Mouse (Mus musculus) layer of hippocampus, adult 8-10 months (tissue): ENCODE results near the gene Pkd1l1. TPM values are rescaled to one million over a fixed set of nuclear protein-coding genes. Genes with fewer than 3 reads are reported as not detected.

ENCODE experiments used
- DNase-seq, 2 experiments: peaks; one replicate each; pipeline ENCODE4 v3.0.0; 2022; ENCODE audit warnings: low spot score in 2 of 2
- total RNA-seq, 4 experiments: library from RNA; stranded (reverse); gene quantifications; 2 replicates each; pipeline ENCODE4 v1.2.4; 2022

The Pkd1l1 gene
- total RNA-seq, 4 experiments from 2014 or later: 0.06 to 0.51 (median 0.10) TPM

DNA sequence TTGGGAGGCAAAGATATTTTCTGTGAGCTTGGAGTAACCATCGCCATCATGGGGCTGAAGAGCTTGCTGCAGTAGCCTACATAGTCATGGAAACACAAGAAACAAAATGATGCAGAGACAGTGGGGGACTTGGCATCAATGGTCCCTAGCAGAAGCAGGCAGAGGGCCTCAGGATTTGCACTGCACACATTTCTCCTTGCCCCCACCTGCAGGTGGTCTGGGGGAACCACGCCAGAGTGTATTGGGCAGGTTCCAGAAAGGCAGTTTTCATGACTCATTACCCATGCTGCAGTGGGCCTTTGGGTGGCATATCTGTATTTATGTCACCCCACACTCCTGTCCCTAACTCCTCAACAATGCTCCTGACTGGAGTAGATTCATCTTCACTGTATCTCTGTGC is 30.6 kb downstream of the Pkd1l1 start:
- no peak for DNase-seq

DNA sequence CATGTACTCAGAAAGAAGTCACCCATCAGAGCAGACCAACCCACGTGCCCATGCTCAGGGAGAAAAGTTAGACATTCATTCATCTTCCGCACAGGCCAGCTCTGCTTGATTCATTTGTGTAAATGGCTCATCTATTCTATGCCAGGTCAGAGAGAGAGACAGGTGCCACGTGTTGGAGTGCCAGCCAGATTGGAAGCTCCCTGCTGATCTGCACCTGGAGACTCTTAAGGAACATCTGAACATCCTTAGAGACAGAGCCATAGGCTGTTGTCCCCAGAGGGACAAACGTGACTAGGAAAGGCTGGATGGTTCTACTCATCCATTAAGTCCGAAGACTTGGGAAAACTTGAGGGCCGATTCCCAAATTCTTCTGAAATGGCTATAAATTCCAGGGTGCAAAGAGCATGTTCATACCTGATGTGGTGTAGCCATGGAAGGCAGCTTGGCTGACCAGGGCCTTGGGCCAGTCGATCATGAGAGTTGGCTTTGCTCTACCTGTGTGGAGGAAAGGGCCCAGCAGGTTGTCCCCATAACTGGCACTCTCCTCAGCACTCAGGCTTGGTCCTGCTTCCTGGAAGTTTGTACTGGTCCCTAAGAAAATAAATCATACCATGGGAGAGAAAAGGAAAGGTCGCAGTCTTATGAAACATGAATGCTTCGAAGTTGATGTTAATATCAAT is 36.5 kb downstream of the Pkd1l1 start:
- DNase-seq: no peak

DNA sequence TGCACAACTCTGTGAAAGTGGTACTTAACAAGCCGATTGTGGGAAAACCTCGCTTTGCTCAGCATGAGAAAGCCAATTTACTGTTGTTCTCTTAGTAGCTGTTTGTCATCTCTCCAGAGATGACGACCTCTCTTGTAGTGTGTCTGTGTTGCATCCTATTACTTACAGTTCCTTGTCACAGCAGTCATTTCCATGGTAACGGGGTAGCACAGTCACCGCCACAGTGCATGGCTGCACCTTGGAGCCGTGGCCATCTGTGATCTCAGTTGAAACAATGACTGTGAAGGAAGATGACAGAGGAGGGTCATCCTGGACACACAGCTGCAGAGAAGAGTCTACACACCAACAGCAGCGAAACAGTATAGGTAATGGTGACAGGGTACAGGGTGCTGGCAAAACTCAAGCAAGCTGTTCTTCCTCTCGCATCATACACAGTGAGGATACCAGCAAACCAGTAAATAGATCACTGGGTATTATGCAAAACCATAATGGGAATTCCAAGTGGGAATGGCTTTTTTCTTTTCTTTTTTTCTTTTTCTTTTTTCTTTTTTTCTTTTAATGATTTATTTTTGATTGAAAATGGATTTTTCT is 56.9 kb downstream of the Pkd1l1 start:
- DNase-seq: peak in 1 of 2 experiments; percentile 10

DNA sequence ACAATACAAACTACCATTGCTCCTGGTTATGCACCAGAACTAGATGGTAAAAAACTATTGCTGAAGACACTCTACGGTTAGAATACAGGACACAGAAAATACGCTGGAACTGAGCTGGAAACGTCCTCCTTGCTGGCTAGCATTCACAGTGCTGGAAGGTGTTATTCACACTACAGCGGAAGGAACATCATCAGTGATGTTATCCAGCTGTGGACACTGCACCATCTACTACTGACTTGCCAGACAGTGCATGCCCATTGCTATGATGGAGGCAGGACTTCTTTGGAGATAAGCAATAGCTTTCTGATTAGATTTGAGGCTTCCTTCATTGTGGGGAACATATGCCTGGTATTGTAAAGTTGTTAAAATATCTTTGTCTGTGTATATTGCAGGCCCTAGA is 90.3 kb downstream of the Pkd1l1 start:
- no peak for DNase-seq

DNA sequence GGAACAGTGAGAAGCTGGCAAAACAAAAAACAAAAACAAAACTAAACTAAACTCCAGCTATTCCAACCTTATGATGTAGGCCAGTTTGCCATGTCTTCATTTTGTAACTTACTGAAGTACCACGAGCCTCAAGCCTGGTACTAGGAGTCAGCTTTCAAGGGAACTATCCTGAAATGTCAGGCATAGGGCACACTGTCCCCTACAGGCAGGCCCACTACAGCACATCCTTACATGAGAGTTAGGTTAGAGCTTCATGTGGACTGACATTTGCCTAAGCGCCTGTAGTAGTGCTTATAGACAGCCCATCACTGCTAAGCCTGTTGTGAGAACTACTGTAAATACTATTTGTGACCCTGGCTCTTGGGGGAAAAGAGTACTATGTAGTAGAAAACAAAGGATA is 91.5 kb downstream of the Pkd1l1 start:
- DNase-seq: no peak

DNA sequence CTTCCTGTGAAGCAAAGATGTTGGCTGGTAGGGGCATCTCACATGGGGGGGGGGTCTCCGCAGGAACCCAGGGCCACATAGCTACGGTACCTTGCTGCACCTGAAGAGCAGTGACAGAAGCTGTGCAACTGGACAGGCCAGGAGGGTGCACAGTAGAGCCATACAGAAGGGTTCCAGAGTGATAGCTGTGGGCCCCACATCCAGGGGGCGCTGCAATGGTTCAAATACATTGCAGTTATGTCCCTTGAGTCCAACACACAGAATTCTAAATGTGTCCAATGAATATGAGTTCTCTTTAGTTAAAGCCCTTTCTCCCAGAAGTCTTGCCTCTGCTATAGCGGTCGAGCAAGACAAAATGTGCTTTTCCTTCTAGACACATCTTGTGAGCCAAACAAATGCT is 103.0 kb downstream of the Pkd1l1 start:
- DNase-seq: no peak

DNA sequence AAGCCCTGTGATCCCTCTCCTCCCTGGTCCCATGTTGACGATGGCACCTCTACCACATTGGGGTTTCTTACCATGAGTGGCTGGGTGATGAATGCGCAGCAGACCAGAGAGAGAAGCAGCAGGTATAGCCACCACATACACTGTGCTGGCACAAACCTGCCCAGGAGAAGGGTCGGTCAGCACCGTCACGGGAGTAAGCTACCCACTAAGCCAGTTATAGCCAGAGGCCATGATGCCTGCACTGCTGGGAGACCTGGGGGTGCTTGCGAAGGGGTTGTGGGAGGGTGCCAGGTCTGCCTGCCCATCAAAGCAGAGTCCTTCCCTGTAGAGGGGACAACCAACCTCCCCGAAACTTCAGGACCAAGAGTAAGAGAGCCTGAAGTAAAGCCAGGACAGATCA is 107.0 kb downstream of the Pkd1l1 start:
- no peak for DNase-seq

DNA sequence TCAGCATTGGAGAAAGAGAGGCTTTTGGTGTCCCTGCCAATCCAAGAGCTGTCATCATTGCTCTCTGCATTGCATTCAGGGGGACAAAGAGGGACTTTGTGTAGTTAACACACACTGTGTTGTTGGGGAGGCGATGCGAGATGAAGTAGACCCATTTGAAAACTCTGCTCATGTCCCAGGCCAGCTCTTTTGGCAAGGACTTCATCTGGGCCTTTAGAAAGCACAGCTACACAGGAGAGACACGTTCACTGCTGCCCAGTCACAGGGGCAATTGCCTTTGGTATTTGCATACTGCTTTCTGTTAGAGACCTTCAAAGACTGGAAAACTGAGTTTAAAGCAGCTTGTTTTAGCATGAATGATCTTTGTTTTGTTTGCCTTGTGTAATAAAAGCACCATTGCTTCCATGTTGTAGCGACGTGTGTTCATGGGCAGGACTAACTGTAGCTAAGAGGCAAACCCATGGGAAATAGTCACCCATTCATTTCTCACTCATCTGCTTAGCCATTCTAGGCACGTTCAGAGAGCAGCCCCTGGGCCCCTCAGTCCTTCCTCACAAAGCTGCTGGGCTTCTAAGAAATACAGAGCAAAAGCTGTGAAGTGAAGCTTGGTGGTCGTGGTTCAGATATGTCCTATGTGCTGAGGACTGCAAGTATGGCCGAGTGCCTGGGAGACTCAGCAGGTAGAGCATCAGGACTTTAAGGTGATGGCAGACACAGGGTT is 109.0 kb downstream of the Pkd1l1 start:
- peak; percentile 30 to 60 for DNase-seq

DNA sequence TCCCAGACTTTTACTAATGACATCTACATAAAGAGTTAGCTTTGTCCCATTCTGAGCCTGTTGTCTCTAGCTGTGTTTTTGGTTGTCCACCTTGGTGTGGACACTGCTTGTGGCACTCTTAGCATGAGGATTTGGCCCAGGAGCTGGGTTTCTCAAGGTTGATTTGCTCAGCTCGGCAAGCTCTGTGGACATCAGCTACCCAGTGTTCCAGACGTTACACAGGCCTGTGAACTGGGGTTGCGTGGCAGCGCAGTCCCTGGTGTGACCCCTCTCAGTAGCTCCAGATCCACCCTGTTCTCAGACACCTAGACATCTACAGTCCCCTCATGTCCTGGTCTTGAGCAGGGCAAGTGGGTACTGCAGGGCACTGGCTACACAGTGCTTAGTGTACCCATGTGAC is 110.6 kb downstream of the Pkd1l1 start:
- no peak for DNase-seq

DNA sequence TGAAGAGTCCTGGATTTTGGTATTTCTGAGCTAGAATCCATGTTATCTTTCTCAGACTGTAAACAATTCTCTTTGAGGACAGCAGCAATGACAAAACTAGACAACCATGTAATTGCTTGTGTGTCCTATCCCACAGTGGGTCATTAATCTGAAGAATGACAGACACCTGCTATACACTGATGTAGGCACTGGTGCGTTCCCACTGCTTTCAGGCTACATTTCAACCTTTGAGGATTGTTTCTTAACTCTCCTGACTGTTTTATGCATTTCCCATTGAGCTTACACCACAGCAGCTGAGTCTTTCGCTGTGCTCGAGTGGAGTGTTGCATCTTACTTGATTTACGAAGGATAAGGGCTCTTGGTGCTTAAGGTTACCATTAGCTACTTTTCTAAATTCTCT is 111.1 kb downstream of the Pkd1l1 start:
- DNase-seq: no peak

DNA sequence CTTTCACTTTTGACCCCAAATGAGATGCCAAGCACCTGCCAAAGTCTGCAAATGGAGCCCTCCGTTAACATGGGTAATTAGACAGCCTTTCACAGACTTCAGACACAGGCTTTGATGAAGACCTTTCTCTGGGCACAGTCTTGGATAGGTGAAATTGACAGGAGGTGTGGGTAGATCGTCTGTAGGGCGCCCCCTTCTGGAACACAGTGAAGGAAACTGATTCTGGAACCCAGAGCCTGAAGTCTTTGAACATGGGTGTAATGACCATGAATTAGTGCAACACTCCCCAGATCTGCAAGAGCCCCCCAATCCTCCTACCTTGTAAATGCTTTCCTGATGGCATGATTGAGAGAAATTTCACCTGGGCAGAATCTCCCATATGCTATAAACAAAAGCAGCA is 112.2 kb downstream of the Pkd1l1 start:
- DNase-seq: no peak

DNA sequence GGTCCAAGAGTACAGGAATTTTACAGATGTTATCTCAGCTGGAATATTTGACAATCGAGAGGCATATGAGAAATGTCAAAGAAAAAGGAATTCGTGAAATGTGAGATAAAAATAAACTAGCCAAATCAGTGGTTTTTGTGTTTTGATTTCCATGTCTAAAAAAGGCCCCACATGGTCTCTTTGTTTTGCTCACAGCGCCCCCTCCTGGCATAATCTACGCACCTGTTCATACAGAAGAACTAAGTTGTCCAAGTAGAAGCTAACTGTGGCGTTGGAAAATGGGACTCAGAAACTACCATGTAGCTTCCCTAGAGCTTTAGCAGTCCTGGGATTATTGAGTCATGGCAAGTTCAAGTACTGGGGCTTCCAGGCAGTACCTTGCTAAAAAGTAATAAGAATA is 113.2 kb downstream of the Pkd1l1 start:
- DNase-seq: peak in 1 of 2 experiments; percentile 79

DNA sequence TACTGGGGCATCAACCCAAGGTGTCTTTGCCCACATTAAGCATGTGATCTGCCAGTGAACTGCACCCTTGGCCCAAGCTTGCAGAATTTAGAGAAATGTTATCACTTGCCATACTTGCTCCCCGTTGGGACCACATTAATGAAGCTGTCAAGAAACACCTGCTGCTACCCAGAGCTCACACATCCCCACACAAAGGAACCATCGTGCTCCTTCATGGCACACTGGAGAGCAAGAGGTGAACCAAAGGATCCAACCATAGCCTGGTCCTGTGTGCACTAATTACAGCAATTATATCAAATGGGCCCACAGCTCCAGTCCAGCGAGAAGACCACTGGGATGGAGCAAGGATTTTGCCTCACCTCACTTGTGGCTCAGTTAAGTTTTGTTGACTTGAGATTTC is 114.0 kb downstream of the Pkd1l1 start:
- no peak for DNase-seq

DNA sequence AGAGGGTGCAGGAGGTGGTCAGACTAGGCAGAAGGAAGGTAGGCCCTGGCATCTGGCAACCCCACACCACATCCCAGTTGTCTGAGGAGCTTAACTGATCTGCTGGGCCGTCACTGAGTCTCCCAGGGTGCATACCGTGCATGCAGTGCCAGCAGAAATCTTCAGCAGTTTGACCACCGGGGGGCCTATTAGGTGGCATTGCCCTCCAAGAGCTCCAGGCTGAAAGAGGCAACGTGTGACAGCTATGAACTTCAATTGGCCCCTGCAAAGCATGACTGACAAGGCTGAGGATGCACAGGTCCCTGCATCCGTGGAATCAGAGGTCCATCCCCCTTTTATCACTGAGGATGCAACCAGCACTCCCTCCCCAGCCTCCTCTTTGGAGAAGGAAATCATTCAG is 116.9 kb downstream of the Pkd1l1 start:
- DNase-seq: no peak

DNA sequence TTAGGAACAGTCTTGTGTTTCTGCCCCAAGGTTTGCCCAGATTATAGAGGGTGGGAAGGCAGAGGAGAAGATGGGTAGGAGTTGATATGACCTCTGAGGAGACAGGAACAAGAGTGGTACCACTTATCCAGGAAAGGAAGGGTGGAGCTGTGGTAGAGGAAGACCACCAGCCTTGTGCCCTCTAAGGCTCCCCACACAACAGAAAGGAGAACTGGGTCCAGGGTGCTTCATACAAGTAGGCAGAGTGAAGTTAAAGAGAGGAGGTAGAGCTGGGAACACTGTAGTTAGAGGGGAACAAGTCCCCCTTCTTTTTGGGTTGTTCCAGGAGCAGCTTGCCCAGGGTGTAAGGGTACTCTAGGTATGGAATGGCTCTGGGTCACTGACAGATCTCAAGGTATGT is 125.0 kb downstream of the Pkd1l1 start:
- no peak for DNase-seq

DNA sequence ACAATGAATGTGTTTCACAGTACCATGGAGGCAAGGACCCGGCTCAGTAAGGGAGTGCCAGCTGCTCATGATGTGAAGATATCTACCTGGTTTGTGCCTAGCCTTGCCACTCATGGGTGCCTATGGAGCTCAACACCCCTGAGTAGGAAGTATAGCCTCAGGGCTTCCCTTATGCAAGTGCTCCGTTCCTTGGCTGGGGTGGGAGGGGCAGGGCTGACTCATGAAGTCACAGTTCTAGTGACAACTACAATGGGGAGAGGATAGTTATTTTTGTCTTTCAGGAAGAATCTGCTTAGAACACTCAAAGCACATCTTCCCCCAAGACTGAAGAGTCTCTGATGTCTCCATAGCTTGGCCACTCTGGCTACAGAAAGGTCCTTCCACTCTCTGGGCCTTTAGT is 125.4 kb downstream of the Pkd1l1 start:
- DNase-seq: no peak

DNA sequence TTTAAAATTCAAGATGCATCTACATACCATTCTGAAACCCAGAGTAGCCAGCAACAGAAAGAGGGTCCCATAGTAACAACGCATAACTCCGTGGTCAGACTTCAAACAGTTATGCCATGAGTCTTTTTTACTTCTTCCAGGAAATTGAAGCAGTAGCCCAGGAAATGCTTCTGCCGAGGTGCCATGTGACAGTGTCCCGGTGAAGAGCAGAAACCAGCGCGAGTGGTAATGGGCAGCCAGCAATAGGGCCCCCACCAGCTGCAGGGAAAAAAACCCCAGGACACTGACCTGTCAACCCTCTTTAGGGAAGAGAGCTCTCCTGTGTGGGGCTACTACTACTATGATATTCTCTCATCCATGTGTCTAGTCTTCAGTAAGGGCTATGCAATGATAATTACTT is 136.9 kb downstream of the Pkd1l1 start:
- DNase-seq: no peak

DNA sequence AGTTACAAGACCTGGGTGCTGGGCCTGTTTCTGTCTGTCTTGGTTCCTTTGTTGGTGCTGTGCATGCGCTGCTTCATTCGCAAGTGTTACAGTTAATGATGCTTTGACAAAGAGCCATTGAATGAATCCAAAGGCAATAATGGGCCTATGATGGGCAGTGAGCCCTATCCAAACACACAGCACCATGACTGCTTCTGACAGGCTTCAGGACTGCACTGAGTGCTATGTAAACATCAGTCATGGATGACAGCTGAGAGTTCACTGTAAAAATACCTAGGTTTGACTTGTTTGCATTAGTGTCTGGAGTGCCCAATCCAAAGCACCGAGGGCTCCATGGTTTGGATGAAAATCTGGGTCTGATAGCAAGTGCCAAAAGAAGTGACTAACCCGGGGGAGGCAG is 138.9 kb downstream of the Pkd1l1 start:
- no peak for DNase-seq

DNA sequence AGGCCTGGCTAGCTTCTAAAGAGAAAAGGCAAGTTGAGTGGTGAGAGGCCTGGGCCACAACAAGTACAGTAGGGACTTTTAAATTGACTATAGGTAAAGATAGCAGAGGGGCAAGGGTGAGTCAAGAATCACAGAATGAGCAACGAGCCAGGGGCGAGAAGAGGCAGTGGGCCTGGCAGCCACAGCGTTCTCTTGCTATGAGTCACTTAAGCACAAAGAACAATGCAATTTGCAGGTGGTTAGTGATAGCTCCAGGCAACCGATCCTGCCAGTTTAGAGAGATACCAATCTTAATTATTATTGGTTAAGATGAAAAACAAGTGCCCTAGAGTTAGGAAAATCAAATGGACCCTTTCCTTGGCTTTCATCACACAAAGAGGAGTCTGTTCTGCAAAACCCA is 142.5 kb downstream of the Pkd1l1 start:
- no peak for DNase-seq

DNA sequence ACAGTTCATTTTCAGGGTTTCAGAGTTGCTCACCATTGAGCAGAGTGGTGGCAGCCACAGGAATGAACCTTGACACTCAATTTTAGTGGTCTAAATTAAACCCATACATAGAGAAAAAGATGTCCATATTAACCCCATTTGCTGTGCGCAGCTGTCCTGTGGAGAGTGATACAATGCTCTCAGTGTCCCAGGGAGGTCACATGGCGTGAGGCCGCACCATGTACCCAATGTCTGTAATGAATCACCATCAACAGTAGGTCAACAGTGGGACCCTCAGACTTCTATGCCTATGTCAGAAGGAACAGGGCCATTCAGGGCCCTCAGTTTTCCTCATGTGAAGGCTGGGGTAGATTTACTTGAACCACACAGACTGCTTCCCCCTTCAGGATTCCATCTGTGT is 143.5 kb downstream of the Pkd1l1 start:
- no peak for DNase-seq

DNA sequence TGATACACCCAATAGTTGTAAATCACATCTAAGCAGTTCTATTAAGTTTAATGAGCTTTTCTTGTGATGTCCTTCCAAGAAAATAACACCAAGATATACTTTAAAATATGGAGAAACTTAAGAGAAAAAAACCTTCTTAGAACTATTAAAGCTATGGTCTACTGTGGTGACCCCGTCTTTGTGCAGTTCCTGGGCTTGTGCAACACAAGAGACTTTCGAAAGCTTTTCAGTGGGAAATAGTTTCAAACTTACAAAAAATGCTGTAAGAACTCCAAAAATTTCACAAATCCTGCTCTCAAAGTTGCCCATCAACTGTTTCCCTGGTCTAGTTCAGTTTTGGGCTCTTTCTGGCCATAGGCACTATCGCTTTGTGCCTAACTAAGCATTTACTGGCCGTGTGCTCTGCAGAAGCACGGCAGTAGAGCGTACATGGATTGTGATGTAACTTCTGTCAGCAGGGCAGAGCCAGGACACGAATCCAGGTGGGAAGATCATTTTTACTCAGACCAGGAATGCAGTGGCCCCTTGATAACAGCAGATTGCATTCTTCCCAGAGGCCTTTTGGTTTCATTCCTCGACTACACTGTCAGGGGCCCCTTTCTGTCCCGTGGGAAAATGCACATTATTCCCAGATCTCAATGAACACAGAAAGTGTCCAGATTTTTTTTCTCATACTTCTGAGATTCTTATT is 144.1 kb downstream of the Pkd1l1 start:
- no peak for DNase-seq

DNA sequence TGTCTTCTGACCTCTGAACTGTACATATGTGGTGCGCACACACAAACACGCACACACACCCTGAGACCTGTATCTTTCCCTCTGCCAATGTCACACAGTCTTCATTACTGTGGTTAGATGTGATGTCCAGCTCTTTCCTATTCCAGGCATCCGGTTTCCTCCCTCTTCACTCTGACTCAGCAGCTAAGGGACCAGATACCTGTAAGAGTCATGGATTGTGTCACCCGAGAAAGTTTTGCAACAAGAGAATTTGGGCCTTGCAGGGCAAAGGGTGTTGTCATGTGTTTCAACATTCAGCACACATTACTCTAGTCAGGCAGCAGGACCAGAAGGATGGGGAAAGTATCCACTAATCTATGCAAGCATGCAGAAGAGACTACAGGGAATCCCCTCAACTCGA is 146.5 kb downstream of the Pkd1l1 start:
- no peak for DNase-seq
